Mouse (Mus musculus) hematopoietic stem cell, adult 5-6 weeks (primary cell): ENCODE data around the gene Upk3b. TPM values are rescaled to one million over a fixed set of nuclear protein-coding genes. Genes with fewer than 3 reads are reported as not detected.

Experiments used
- ATAC-seq, 2 experiments: fragments of 125-278 bp in 1 of 2; replicated peaks in 1 of 2; 2 replicates each; pipeline ENCODE4 v1.8.0; 2016 to 2017; ENCODE audit warnings: inconsistent platforms in 2 of 2, mild to moderate bottlenecking in 2 of 2, moderate number of reproducible peaks in 2 of 2, low read depth in 1 of 2, moderate TSS enrichment in 1 of 2; ENCODE audit not compliant: low FRiP score in 2 of 2, poor library complexity in 2 of 2, severe bottlenecking in 2 of 2, insufficient read depth in 1 of 2, low TSS enrichment in 1 of 2
- total RNA-seq: library from RNA; stranded (forward); fragments of 172-1452, 232-1000 nt; gene quantifications from 2 replicates; pipeline ENCODE4 v1.2.3, GENCODE M21; 2017

The Upk3b gene
- total RNA-seq, 1 experiment from 2014 or later: not detected

DNA sequence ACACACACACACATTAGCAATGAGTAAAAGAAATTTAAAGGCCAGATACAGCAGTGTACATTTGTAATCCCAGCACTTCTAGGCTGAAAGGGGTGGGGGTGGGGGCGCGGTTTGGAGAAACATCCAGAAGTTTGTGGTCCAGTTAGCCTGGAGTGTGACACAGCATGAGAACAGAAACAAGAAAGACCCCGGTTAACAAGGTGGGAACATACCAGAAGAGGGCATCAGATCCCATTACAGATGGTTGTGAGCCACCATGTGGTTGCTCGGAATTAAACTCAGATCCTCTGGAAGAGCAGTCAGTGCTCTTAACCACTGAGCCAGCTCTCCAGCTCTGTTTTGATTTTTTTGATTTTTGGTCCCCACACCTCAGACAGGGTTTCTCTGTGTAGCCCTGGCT, 17.8 kb downstream of the Upk3b start:
- no peak for ATAC-seq

DNA sequence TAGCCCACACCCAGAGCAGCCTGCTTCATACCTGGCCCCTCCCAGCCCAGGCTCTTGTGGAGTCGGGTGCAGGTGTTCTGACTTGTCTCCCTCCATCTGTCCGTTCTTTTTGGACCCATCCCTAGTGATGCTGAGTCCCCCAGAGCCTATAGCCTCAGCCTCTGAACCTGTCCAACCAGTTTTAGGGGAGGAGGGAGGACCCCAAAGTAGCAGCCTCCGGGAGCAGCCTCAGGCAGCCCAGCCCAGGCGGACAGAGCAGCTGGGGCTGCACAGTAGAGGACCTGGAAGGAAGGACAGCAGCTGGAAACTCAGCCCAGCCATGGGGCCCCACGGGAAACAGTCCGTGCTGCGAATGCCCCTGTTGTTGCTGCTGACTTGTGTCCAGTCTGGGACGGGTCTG, 18.8 kb downstream of the Upk3b start:
- no peak for ATAC-seq

DNA sequence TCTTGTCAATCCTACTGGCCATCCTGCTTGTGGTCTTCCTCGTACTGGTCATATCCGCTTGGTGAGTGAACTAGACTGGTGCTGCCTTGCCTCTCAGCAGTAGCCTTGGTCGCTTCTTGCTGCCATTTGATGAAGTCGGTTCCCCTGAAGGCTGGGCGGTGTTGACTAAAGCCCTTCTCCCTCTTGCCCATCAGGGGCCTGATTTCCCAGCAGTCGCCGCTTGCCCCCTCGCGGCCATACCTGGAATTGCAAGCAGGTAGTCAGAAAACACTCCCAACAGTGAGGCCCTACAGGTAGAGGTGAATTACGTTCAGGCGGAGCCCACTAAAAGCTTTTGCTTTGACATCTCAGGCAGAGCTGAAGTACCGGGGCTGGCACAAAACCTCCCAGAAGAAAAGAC, 23.3 kb downstream of the Upk3b start:
- peak; percentile 55 to 73; a peak in 2 of 4 replicates for ATAC-seq

DNA sequence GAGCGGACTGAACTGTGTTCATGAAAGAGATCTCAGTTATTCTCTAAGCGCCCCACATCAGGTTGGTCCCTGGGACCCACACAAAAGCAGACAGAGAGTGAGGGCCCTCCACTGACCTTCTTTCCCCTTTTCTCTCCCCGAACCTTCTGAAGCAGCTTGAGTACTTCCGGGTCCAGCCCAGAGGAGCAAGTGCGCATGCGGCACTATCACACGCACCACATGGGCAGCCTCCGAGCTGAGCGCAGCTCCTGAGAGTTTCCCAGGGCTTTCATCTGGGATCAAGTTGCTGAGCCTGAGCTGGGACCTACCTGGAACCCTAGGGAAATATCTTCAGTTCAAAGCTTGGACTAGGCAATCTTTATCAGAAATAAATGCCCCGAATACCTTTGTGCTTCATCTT, 25.6 kb downstream of the Upk3b start:
- ATAC-seq: no peak

- ATAC-seq: peak; percentile 75 to 77
These were observed 28.3 kb downstream of the Upk3b start for GRCm38 (mm10) chr5:136066404-136067148.

DNA sequence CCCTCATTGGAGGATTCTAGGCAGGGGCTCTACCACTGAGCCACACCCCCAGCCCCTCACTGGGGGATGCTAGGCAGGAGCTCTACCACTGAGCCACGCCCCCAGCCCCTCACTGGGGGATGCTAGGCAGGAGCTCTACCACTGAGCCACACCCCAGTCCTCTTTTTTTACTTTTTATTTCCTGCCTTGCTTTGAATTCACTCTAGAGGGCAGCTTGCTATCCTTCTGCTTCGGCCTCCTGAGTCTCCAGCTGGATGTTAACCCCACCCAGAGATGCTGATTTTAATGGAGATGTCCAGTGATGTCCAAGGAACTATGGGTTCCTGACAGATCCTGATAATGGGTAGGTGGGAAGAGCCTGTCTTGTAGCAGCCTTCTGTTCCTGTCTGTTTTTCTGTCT, 31.1 kb downstream of the Upk3b start:
- no peak for ATAC-seq

DNA sequence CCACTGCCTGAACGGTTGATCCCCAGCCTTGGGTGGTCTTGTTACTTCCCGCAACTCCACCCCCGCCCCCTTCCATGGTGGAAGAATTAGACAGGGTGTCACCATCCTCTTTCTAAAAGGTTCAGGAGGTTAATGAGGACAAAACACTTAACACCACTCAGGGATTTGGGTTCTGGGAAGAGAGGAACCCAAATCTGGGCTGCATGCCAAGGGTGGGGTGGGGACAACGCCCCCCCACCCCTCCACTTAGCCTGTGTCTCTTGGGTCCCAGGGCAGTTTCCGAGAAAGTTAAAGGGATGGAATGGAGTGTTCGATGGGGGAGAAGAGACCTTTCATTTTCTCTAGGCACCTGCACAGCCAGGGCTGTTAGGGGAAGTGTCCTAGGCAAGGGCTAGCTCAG, 34.8 kb downstream of the Upk3b start:
- ATAC-seq: peak in 1 of 2 experiments; percentile 33; a peak in 2 of 4 replicates

DNA sequence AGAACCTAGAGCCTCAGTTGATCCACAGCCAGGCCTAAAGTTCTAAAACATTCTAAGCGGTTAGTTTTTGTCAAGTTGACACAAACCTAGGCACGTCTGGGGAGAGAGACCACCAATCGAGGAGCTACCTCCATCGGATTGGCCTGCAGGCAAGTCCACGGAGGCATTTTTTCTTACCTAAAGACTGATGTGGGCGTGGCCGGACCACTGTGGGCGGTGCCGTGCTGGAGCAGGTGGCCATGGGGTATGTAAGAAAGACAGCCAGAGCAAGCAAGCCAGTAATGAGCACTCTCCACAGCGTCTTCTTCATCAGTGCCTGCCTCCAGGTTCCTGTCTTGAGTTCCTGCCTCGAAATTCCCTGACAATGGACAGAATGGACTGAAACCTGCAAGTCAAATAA, 35.2 kb downstream of the Upk3b start:
- no peak for ATAC-seq

DNA sequence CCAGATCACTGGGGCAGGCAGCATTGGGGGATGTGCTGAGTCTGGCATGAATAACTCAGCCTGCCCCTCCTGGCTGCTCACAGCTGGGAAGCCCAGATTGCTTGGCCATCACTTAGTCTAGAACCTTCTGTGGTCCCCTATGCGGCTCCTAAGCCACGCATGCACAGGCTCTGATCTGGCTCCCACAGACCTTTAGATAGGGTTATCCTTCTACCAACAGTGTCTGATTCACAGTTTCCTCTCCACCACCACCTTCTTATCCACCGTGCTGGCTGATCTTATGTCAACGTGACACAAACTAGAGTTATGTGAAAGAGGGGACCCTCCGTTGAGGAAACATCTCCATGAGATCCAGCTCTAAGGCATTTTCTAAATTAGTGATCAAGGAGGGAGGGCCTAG, 36.8 kb downstream of the Upk3b start:
- no peak for ATAC-seq

- no peak for ATAC-seq
These were observed 38.0 kb downstream of the Upk3b start for GRCm38 (mm10) chr5:136076284-136076683.

GRCm38 (mm10) chr5:136077001-136077550, 38.8 kb downstream of the Upk3b start:
- no peak for ATAC-seq

- no peak for ATAC-seq
These were observed 39.8 kb downstream of the Upk3b start for GRCm38 (mm10) chr5:136078136-136078535.

DNA sequence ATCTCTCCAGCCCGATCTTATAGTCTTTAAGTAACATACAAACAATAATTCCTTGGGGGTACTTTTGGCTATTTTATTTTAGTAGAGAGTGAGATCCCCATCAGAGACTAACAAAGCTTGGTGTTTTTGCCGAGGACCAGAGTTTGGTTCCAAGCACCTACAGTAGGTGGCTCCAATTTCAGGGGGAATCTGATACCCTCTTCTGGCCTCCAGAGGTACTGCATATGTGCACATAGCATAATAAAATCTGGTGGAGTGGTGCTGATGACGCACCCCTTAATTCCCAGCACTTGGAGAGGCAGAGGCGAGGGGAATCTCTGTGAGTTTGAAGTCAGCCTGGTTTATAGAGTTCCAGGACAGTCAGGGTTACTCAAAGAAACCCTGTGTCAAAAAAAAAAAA, 44.0 kb downstream of the Upk3b start:
- ATAC-seq: no peak

- peak; percentile 95 to 96 for ATAC-seq
These were observed 45.4 kb downstream of the Upk3b start, which contains the start of gene Rasa4 for GRCm38 (mm10) chr5:136083669-136084107. TSS of gene Rasa4 (plus strand) at chr5:136083916.

DNA sequence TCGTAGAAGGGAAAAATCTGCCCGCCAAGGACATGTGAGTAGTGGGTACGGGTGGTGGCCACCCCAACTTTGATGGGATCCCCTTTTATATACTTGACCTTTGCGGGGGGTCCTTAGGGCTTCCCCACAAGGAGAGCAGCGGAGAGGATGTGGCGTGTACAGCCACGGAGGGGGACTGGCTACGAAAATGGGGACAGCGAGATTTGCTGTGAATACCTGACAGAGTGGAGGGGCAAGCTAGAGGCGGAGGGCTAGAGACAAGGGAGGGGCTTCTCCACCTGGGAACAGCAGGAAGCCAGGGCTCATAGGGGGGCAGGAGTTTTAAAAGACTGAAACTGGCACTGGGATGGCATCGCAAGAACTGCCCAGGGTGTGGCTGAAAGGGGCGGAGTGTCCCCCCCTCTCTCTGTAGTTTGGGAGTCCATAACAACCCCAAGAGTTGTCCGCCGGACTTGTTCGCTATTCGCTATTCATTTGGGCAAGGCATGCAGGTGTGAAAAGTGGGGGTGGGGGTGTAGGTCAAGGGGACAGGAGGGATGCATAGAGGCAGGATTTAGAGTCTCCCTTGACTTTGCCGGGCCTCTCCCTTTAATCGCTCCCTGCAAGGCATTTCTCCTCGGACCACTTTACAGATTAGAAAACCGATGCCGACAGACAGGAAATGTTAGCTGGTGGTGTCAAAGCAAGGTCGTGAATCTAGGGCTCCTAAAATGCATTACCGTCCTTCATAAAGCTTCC, 46.0 kb downstream of the Upk3b start:
- no peak for ATAC-seq

- ATAC-seq: 0 out of 4 replicates have a peak, but pooled peaks of 1 of the 2 experiments have one; percentile 12
These were observed 46.8 kb downstream of the Upk3b start for GRCm38 (mm10) chr5:136084891-136085651.

GRCm38 (mm10) chr5:136086290-136086689, 48.0 kb downstream of the Upk3b start:
- ATAC-seq: no peak
